Mouse (Mus musculus): Measurements from ENCODE around the gene Katnb1. TPM values are rescaled to one million over a fixed set of nuclear protein-coding genes. Genes with fewer than 3 reads are reported as not detected.
A peak's percentile ranks its signal among the peaks of the same experiment; 100 is the strongest.

Gene Katnb1
- polyA plus RNA-seq, 1 experiment from 2014 or later = 49.9 TPM

DNA sequence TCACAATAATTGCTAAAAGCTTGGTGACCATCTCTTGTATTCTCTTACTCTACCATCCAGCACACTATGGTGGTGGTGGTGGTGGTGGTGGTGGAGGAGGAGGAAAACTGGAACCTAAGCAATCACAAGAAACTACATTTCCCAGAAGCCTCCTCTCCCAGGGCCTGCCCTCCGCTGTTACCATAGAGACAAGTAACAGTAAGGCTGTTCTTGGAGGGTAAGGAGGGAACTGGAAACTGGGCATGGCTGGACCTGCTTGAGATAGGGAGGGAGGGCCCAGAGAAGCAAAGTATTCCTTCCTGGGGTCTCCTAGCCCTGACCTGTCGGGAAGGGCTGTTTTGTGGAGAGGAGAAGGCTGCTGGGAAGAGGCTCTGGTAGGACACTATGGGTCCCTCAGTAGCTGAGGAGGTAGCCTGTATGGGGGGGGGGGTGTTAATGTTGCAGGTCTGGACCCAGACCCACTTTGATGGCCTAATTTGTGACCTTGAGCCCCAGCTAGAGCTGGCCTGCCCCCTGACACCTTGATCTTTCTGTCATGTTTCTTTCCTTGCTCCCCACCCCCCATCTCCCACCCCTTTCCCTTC, 26.0 kb upstream of the Katnb1 start, which contains the start of gene Drc7:
Gene Drc7 (plus strand): TSS at position 177 of the 584 bp plus-strand sequence.
- no peaks in the 10 kb centered on the region for H3K4me1 ChIP-seq (replicated peaks; ENCODE audit: control insufficient read depth, insufficient read depth, low read length)
- H3K9ac ChIP-seq (replicated peaks; ENCODE audit: low read depth, low read length) = no peak within 1 kb of the TSS
- H3K36me3 ChIP-seq (ENCODE audit: control insufficient read depth, insufficient read depth) = no peaks in the 10 kb centered on the region
- WGBS = 27% methylated on average over 2 of the region's 2 CpGs
- peak; percentile 85 for ATAC-seq
- no peaks in the 10 kb centered on the region for H3K27me3 ChIP-seq (replicated peaks; ENCODE audit: control insufficient read depth, insufficient read depth, low read length)
- no peak within 1 kb of the TSS for H3K4me3 ChIP-seq (replicated peaks; ENCODE audit: low read length)
- no peak within 1 kb of the TSS for H3K27ac ChIP-seq (ENCODE audit: low read length)
- 0 out of 2 replicates have a peak within 1 kb of the TSS, but pooled peaks have one; percentile 7 for H3K4me2 ChIP-seq (ENCODE audit: low read length)
- H3K9me3 ChIP-seq (ENCODE audit: control insufficient read depth, low read length) = no peaks in the 10 kb centered on the region

DNA sequence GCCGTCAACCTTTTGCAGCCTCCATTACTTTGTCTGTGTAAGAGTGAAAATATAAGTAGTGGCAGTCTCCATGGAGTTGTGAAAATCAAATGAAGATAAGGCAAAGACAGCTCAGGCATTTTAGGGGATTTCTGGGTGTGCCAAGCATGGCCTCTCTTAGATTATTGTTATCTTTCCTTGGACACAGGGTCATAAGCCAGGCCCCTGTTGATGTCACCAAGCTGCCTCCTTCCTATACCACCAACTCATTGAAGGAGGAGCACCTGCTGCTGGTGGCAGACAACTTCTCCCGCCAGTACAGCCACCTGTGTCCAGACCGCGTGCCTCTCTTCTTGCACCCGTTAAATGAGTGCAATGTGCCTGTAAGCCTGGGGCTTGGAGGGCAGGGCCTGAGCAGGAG, 24.6 kb upstream of the Katnb1 start:
- H3K4me2 ChIP-seq (ENCODE audit: low read length) = no peak overlapping the region
- no peak overlapping the region for H3K4me3 ChIP-seq (replicated peaks; ENCODE audit: low read length)
- H3K9me3 ChIP-seq (ENCODE audit: control insufficient read depth, low read length) = no peaks in the 10 kb centered on the region
- no peak overlapping the region for H3K27ac ChIP-seq (ENCODE audit: low read length)
- H3K36me3 ChIP-seq (ENCODE audit: control insufficient read depth, insufficient read depth) = no peaks in the 10 kb centered on the region
- H3K27me3 ChIP-seq (replicated peaks; ENCODE audit: control insufficient read depth, insufficient read depth, low read length) = no peaks in the 10 kb centered on the region
- no peak overlapping the region for H3K9ac ChIP-seq (replicated peaks; ENCODE audit: low read depth, low read length)
- H3K4me1 ChIP-seq (replicated peaks; ENCODE audit: control insufficient read depth, insufficient read depth, low read length) = no peaks in the 10 kb centered on the region
- ATAC-seq = no peak
- 83% methylated on average over 5 of the region's 5 CpGs for WGBS

DNA sequence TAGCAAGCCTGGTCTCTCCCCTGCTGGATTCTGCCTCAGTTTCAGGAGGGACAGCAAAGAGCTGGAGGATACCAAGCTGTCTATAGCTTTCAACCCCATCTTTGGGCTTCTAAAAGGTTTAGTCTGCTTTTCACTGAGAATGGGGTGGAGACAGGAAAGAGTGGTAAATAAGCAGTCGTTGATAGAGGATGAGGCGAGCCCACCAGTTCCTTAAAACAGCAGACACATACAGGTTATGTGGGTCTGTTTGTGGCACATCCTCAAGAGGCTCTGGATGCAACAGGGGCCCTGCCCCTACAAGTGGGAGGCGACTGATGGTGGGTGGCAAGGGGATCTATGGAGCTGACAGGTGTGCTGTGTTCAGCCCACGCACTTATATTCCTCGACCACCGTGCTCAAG, 22.3 kb upstream of the Katnb1 start:
- Histone ChIP-seq H3K9ac (replicated peaks; ENCODE audit: low read depth, low read length) (no peak overlapping the region), H3K4me1 (replicated peaks; ENCODE audit: control insufficient read depth, insufficient read depth, low read length) (no peaks in the 10 kb centered on the region), H3K4me2 (ENCODE audit: low read length) (no peak overlapping the region), H3K9me3 (ENCODE audit: control insufficient read depth, low read length) (no peaks in the 10 kb centered on the region), H3K4me3 (replicated peaks; ENCODE audit: low read length) (no peak overlapping the region), H3K27me3 (replicated peaks; ENCODE audit: control insufficient read depth, insufficient read depth, low read length) (no peaks in the 10 kb centered on the region), H3K36me3 (ENCODE audit: control insufficient read depth, insufficient read depth) (no peaks in the 10 kb centered on the region), H3K27ac (ENCODE audit: low read length) (no peak overlapping the region)
- no peak for ATAC-seq
- WGBS = 84% methylated on average over 6 of the region's 6 CpGs

DNA sequence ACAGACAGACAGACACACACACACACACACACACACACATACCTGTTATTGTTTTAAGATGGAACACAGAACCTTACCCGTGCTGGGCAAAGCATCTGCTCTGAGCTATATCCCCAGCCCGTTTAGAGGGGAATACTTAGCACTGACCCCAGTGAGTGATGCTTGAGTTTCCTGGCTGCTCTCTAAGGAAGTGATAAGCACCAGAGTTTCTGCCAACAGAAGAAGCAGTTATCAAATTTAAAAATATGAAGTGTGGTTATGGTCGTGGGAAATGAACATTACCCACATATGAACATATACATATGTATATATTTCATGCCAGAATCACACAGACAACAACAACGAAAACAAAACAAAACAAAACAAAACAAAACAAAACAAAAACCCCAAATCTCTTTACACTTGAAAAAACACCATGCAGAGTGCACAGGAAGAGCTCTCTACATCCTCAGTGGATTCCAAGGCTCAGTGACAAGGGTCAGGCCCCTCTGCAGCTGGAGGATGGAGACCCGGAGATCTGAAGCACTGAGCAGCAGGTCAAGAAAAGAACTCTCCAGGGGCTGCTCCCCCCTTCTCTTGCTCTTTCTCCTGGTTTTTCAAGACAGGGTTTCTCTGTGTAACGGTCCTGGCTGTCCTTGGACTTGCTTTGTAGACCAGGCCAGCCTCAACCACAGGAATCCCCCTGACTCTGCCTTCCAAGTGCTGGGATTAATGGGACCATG, 21.0 kb upstream of the Katnb1 start:
- Histone ChIP-seq H3K9ac (replicated peaks; ENCODE audit: low read depth, low read length) (no peak overlapping the region), H3K27me3 (replicated peaks; ENCODE audit: control insufficient read depth, insufficient read depth, low read length) (no peaks in the 10 kb centered on the region), H3K4me3 (replicated peaks; ENCODE audit: low read length) (no peak overlapping the region), H3K27ac (ENCODE audit: low read length) (no peak overlapping the region), H3K36me3 (ENCODE audit: control insufficient read depth, insufficient read depth) (no peaks in the 10 kb centered on the region), H3K4me2 (ENCODE audit: low read length) (no peak overlapping the region), H3K9me3 (ENCODE audit: control insufficient read depth, low read length) (no peaks in the 10 kb centered on the region), H3K4me1 (replicated peaks; ENCODE audit: control insufficient read depth, insufficient read depth, low read length) (no peaks in the 10 kb centered on the region)
- no peak for ATAC-seq
- 73% methylated on average over 6 of the region's 6 CpGs for WGBS

DNA sequence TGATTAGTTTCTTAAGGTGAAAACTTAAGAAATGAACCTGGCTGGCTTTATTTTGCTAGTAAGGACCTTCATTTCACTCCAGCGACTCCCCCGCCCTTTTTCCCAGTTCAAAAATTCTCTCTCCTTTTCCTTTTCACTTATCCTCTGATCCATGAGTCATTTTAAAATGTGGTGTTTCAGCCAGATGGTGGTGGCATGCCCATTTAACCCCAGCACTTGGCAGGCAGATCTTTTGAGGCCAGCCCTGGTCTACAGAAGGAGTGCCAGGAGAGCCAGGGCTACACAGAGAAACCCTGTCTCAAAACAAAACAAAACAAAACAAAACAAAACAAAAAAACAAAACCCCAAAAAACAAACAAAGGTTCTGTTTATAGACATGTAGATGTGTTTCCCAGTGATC, 16.5 kb upstream of the Katnb1 start:
- ATAC-seq = no peak
- H3K4me1 ChIP-seq (replicated peaks; ENCODE audit: control insufficient read depth, insufficient read depth, low read length) = no peaks in the 10 kb centered on the region
- no peak overlapping the region for H3K4me3 ChIP-seq (replicated peaks; ENCODE audit: low read length)
- WGBS = 67% methylated on average over 2 of the region's 2 CpGs
- no peak overlapping the region for H3K4me2 ChIP-seq (ENCODE audit: low read length)
- no peaks in the 10 kb centered on the region for H3K27me3 ChIP-seq (replicated peaks; ENCODE audit: control insufficient read depth, insufficient read depth, low read length)
- H3K9me3 ChIP-seq (ENCODE audit: control insufficient read depth, low read length) = no peaks in the 10 kb centered on the region
- no peak overlapping the region for H3K9ac ChIP-seq (replicated peaks; ENCODE audit: low read depth, low read length)
- H3K27ac ChIP-seq (ENCODE audit: low read length) = no peak overlapping the region
- H3K36me3 ChIP-seq (ENCODE audit: control insufficient read depth, insufficient read depth) = no peaks in the 10 kb centered on the region

DNA sequence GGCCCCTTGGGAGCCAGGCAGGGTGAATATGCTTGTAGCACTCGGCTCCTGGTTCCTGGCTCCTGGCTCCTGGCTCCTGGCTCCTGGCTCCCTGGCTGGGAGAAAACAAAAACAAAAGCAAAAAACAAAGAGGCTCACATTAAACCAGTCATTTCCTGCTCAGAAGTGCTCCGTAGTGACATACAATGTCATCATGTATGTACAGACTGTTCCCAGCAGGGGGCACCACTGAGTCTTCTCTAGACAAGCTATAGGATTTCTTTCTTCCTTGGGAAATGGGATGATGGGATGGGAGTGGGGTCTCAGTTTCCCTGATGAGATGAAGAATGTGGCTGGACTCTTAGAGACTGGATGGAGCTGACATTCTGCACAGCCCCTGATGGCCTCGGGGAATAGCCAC, 13.4 kb upstream of the Katnb1 start:
- Histone ChIP-seq H3K4me3 (replicated peaks; ENCODE audit: low read length) (no peak overlapping the region), H3K4me1 (replicated peaks; ENCODE audit: control insufficient read depth, insufficient read depth, low read length) (no peaks in the 10 kb centered on the region), H3K27me3 (replicated peaks; ENCODE audit: control insufficient read depth, insufficient read depth, low read length) (no peaks in the 10 kb centered on the region), H3K9me3 (ENCODE audit: control insufficient read depth, low read length) (no peaks in the 10 kb centered on the region), H3K36me3 (ENCODE audit: control insufficient read depth, insufficient read depth) (no peaks in the 10 kb centered on the region), H3K27ac (ENCODE audit: low read length) (no peak overlapping the region), H3K9ac (replicated peaks; ENCODE audit: low read depth, low read length) (no peak overlapping the region), H3K4me2 (ENCODE audit: low read length) (no peak overlapping the region)
- WGBS = 40% methylated on average over 3 of the region's 3 CpGs
- ATAC-seq = no peak

DNA sequence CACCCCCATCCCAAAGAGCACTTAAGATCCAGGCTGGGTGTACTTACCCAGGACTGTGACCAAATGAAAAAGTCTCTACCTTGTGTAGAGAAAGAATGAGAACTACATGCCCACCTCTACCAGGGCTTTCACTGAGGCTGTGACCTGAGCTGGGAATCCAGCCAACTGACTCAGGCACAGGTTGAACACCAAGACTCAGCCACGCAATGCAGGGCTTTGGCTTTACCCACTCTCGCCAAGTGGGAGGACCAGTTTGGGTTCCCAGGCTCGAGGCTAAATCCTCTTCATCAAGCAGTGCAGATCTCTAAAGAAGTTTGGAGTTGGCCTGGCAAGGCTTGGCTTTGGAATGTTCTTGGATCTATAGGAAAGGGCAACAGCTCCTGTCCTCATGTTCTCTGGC, 5.5 kb upstream of the Katnb1 start:
- 0 out of 2 replicates have a peak, but pooled peaks cover 3% of the 10 kb centered on the region for H3K27me3 ChIP-seq (replicated peaks; ENCODE audit: control insufficient read depth, insufficient read depth, low read length)
- H3K36me3 ChIP-seq (ENCODE audit: control insufficient read depth, insufficient read depth) = no peaks in the 10 kb centered on the region
- no peak overlapping the region for H3K4me2 ChIP-seq (ENCODE audit: low read length)
- no peak for ATAC-seq
- no peak overlapping the region for H3K9ac ChIP-seq (replicated peaks; ENCODE audit: low read depth, low read length)
- no peaks in the 10 kb centered on the region for H3K9me3 ChIP-seq (ENCODE audit: control insufficient read depth, low read length)
- 74% methylated on average over 3 of the region's 3 CpGs for WGBS
- H3K4me1 ChIP-seq (replicated peaks; ENCODE audit: control insufficient read depth, insufficient read depth, low read length) = no peaks in the 10 kb centered on the region; the same call in 1 of the 2 replicates
- H3K27ac ChIP-seq (ENCODE audit: low read length) = no peak overlapping the region
- no peak overlapping the region for H3K4me3 ChIP-seq (replicated peaks; ENCODE audit: low read length)

DNA sequence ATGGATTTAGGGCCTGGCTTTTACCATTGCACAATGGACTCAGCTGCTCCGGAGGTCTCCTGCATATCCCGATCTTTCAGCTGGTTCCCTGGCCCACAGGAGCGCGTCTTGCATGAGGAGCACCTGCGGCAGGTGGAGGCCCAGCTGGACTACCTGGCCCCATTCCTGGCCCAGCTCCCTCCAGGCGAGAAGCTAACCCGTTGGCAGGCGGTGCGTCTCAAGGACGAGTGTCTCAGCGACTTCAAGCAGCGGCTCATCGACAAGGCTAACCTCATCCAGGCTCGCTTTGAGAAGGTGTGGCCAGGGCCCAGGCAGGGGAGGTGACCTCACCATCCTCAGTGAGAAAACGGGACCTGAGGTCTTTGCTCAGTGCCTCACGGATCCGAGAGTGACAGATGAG, 4.8 kb upstream of the Katnb1 start:
- Histone ChIP-seq H3K4me2 (ENCODE audit: low read length) (no peak overlapping the region), H3K36me3 (ENCODE audit: control insufficient read depth, insufficient read depth) (no peaks in the 10 kb centered on the region), H3K4me1 (replicated peaks; ENCODE audit: control insufficient read depth, insufficient read depth, low read length) (no peaks in the 10 kb centered on the region; the same call in 1 of the 2 replicates), H3K27ac (ENCODE audit: low read length) (no peak overlapping the region), H3K9me3 (ENCODE audit: control insufficient read depth, low read length) (no peaks in the 10 kb centered on the region), H3K27me3 (replicated peaks; ENCODE audit: control insufficient read depth, insufficient read depth, low read length) (0 out of 2 replicates have a peak, but pooled peaks cover 3% of the 10 kb centered on the region), H3K4me3 (replicated peaks; ENCODE audit: low read length) (no peak overlapping the region), H3K9ac (replicated peaks; ENCODE audit: low read depth, low read length) (no peak overlapping the region)
- ATAC-seq = no peak
- WGBS = 84% methylated on average over 17 of the region's 17 CpGs

DNA sequence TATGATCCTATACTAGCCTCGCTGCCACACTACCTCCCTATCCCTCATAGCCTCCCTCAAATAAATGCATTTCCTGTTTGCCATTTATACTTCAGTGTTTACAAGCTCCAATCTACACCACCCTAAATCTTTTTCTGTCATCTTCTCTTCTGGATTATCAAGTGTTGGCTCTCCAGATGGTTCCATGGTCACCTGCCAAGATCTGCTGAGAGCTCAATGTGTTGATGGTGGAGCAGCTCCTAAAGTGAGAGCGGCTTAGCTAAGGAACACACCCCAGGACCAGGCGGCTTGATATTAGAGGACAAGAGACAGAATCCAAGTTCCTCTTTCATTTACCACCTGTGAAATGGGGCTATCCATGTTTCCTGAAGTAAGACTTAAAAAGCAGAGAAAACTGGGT, 2.9 kb upstream of the Katnb1 start:
- Histone ChIP-seq H3K9ac (replicated peaks; ENCODE audit: low read depth, low read length) (no peak overlapping the region), H3K4me2 (ENCODE audit: low read length) (no peak overlapping the region), H3K4me3 (replicated peaks; ENCODE audit: low read length) (no peak overlapping the region), H3K4me1 (replicated peaks; ENCODE audit: control insufficient read depth, insufficient read depth, low read length) (peaks cover 13% of the 10 kb centered on the region), H3K27ac (ENCODE audit: low read length) (no peak overlapping the region), H3K9me3 (ENCODE audit: control insufficient read depth, low read length) (no peaks in the 10 kb centered on the region), H3K36me3 (ENCODE audit: control insufficient read depth, insufficient read depth) (no peaks in the 10 kb centered on the region), H3K27me3 (replicated peaks; ENCODE audit: control insufficient read depth, insufficient read depth, low read length) (0 out of 2 replicates have a peak, but pooled peaks cover 3% of the 10 kb centered on the region)
- 80% methylated on average over 3 of the region's 3 CpGs for WGBS
- ATAC-seq = no peak
